Mouse (Mus musculus): ENCODE data around the gene Adcy9.

The Adcy9 gene

GRCm38 (mm10) chr16:4316094-4316474, 104.2 kb downstream of the Adcy9 start:
- DNase-seq, result peak; percentile 88 to 89

DNA sequence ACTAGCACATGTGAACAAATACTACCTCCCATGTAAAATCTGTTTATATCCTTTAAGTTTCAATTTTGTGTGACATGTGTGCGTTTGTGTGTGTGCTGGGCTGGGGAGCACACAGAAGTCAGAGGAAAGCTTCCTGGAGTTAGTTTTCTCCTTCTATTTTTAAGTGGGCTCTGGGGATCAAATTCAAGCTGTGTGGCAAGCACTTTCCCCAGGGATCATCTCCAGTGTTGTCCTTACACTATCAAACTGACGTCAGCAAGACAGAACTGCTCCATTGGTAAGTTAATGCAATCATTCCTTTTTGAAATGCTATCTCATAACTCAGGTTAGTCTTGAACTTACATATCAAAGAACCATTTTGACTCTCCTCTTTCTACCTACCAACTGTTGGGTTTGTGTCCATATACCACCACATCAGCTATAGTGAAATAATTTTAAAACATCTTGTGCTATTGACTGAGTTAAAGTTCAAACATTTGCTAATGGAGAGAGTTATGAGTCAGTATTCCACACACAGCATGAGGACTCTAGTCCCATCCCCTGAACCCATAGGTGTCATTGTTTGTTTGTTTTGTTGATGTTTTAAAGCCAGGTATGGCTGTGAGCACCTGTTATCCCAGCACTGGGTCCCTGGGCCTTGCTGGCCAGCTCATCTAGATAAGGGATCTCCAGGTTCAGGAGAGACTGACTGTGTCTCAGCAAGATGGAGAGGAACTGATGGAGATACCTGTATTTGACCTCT, 104.8 kb downstream of the Adcy9 start:
- DNase-seq, result no peak

DNA sequence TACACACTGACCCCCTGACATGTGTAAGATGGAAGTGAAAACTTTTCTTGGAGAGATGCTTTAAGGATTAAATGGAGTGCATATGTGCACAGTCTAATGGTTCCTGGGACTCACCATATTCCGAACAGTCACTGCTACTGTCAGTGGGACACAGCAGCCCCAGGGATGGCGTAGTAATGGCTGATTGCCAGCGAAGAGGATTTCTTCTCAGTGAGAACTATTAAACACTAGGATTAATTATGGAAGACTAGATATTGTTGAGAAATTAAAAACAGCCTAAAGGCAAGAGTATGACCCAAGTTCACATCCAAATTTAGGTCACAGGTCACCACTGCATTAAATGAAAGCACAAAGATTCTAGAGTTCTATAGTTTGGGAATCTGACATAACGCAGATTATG, 105.4 kb downstream of the Adcy9 start:
- peak in 1 of 2 experiments; percentile 23 for DNase-seq

DNA sequence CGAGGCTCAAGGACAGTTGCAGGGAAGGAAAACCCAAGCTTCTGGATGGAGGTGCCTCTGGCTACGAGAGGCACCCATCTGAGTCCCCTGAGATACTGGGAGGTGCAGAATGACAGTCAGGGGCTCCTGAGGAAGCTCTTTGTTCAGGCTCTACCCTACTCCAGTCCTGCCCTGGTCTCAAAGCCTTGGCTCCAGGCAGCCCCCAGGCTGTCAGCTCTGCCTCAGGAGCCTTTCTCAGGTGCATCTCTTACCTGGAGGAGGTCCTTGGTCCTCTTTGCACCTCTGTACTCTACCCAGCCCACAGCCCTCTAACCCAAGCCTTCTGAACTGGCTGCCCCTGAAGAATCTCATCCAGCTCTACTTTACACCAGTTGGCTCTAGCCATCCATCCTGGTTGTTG, 108.3 kb downstream of the Adcy9 start:
- DNase-seq, result no peak

DNA sequence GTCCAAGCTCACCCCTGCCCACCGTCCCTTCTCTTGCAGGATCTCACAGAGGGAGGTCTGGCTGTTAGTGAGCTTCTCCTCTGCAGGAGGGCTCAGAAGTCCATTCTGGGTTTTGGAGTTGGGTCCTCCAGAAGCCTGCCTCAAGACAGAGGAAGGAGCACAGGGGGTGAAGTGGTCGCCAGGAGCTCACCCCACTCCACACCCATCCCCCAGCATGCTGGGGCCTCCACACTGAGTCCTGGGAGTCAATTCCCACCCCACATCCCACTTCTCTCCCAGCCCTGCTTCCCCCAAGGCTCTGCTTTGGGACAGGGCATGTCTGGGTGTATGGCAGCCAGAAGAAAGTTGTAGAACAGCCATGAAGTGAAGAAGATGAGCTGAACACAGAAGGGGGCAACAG, 108.7 kb downstream of the Adcy9 start:
- no peak for DNase-seq

DNA sequence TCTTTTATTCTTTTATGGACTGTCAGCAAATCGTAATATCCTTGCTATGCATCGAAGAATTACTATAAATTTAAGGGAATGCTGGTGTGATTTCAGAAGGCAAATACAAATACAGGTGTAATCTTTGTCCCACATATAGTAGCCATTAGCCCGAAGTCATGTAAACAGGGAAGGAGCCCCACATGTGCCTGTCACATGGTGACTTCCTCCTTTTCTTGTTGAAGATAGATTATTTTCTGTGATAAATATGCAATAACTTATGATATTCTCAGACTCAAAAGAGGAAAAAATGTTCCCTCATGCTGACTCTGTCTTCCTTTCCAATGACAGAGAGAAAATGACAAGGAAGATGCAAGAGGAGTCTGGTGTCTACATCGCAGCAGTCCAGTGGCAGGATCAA, 112.5 kb downstream of the Adcy9 start:
- no peak for DNase-seq

- peak; percentile 68 to 78 for DNase-seq
Measured at GRCm38 (mm10) chr16:4304176-4304922, 115.9 kb downstream of the Adcy9 start.

GRCm38 (mm10) chr16:4303554-4303953, 116.7 kb downstream of the Adcy9 start:
- DNase-seq, result no peak

- DNase-seq, result no peak
Measured at GRCm38 (mm10) chr16:4300280-4300679, 120.0 kb downstream of the Adcy9 start.

DNA sequence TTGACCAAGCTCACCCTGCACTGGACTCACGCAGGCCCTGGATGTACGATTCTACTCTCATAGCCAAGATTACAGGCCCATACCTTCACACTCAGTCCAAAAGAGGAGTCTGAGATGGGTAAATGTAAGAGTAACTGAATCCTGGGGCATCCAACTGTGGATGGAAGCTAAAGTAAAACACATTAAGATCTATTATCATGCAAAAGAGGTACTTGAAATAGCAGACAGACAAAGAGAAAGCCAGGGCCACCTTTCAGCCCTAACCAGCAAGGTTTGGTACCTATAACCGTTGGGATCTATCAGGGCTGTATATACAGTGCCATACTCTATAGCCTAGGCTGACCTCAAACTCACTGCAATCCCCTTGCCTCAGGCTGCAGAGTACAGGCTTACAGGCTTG, 127.0 kb downstream of the Adcy9 start:
- no peak for DNase-seq

GRCm38 (mm10) chr16:4289507-4289906, 130.8 kb downstream of the Adcy9 start:
- DNase-seq, result peak; percentile 33 to 59

- peak; percentile 40 to 51 for DNase-seq
Measured at GRCm38 (mm10) chr16:4286593-4286992, 133.7 kb downstream of the Adcy9 start.

DNA sequence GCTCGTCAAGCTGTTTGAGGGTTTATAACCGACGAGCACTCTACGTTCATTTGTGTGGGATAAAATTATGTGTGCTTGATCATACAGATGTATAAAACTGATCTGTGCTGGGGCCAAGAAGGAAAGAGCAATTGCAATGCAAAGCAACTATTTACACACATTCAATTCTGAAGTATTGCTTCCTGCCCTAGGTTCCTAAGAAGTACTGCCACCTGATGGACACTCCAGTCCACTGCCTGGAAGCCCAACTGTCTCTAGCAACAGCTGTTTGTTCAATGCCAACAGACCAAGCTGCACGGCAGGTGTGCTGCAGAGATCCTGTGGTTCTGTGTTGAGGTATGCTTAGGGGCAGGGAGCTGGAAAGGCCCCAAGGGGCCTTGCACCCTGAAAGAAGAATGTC, 135.0 kb downstream of the Adcy9 start:
- peak; percentile 40 to 41 for DNase-seq

GRCm38 (mm10) chr16:4283267-4283851, 136.9 kb downstream of the Adcy9 start:
- no peak for DNase-seq

DNA sequence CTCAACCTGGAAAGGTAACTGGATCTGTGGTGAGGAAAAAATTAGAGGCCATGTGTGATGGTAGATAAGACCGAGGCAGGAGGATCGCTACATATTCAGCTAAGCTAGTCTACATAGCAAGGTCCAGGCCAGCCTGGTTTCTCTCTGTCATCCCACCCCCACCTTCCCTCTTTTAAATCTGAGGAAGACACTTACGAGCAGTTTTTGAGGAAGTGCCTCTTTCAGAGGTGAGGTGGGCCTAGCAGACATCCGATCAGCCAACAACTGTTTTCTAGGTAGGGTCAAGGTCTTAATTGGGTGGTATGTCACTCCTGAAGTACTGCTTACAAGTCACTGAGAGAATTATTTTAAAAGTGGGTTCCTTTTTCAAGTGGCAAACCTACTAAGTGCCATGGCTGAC, 138.8 kb downstream of the Adcy9 start:
- DNase-seq, result no peak

DNA sequence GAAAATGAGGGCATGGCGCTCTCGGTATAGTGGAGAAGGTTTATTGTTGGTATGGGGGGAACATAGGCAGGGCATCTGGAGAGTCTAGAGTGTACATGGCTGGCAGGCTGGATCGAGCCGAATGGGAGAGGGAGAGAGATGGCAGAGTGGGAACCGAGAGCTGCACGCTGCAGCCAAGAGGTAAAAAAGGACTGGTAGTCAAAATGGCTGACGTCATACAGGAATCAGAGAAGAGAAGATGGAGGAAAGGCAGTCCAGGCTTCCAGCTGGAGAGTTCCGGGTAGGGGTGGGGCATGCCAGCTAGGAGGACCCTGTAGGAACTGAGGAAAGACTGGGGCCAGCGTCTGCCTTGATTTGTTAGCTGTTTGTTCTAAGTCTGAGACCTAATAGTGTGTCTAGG, 139.3 kb downstream of the Adcy9 start:
- DNase-seq, result no peak

GRCm38 (mm10) chr16:4279601-4280000, 140.7 kb downstream of the Adcy9 start:
- DNase-seq, result no peak

- no peak for DNase-seq
Measured at GRCm38 (mm10) chr16:4276621-4277020, 143.7 kb downstream of the Adcy9 start.

- no peak for DNase-seq
Measured at GRCm38 (mm10) chr16:4276151-4276550, 144.1 kb downstream of the Adcy9 start.

DNA sequence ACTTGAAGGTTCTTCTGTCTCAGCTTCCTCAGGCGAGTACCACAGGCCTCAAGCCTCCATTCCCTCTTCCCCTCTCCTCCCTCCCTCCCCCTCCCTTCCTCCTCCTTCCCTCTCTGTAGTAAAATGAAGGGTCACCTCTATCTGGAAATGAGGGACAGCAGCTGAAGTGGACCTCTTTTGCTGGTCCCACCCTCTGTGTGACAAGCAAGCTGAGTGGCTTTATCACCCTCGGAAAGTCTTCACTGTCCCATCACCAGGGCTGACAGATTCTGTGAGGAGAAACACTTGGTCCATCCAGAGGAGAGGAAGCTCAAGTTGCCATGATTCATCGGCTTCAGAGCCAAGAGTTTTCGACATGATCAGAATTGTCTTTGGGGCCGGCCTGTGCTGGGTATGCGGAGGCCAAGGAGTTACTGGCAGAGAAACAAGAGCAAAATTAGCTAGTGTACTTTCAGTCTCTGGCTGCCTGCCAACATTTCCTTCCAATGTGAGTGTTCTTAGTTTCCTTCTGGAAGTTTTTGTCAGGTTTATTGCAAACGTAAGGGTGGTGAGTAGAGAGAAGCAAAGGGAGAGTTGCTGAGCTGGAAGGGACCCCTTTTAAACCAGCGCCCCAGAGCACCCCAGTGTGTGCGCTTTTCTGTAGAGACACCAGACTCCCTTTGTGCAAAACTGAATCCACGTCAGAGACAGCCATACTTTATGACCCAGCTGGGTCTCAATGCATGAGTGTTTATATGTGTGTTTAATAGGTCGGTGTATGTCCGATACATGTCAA, 146.4 kb downstream of the Adcy9 start:
- peak; percentile 52 to 64 for DNase-seq

GRCm38 (mm10) chr16:4272254-4272653, 148.0 kb downstream of the Adcy9 start:
- no peak for DNase-seq

- DNase-seq, result no peak
Measured at GRCm38 (mm10) chr16:4270911-4271310, 149.4 kb downstream of the Adcy9 start.

All from cerebellum, postnatal 10 days (tissue).